ENCODE assay signal across 19 mouse cellular contexts in genomic region chr12:94733179-94733578, GRCm38 (mm10).
DNase-seq lines count a peak whose midpoint lies in the region; ATAC-seq lines count a peak whose summit lies in the region.
"Had no signal": no experiment of that assay in that cellular context is flagged by ENCODE, and none has a peak within 500 bp of the region (broad histone marks: within the 10 kb centered on the region; RNA-seq: fewer than 3 reads in every experiment).

No protein-coding gene starts in this region.

- H3K4me1 ChIP-seq in heart, embryonic 13.5 days: peaks cover 11% of the 10 kb centered on the region
- peaks cover 8% of the 10 kb centered on the region; the same call in 1 of the 2 replicates for H3K4me1 ChIP-seq in midbrain, embryonic 14.5 days (ENCODE audit: control insufficient read depth, insufficient read depth, low read length)
- H3K4me1 ChIP-seq in midbrain, embryonic 11.5 days (ENCODE audit: control insufficient read depth, insufficient read depth, low read length): no peaks in the 10 kb centered on the region
- H3K4me1 ChIP-seq in forebrain, embryonic 12.5 days: peaks cover 9% of the 10 kb centered on the region
- H3K4me1 ChIP-seq: embryonic facial prominence, embryonic 15.5 days had no signal

- H3K4me3 ChIP-seq in heart, embryonic 13.5 days: no peak overlapping the region
- no peak overlapping the region for H3K4me3 ChIP-seq in midbrain, embryonic 14.5 days (replicated peaks; ENCODE audit: low read depth, low read length)
- no peak overlapping the region for H3K4me3 ChIP-seq in midbrain, embryonic 11.5 days (ENCODE audit: low read depth, low read length)
- H3K4me3 ChIP-seq in forebrain, embryonic 12.5 days (replicated peaks): no peak overlapping the region
- H3K4me3 ChIP-seq: embryonic facial prominence, embryonic 15.5 days; layer of hippocampus, adult 2 months; left cerebral cortex, adult 2 months; limb, embryonic 10.5 days; neural tube, embryonic 12.5 days had no signal

- no peak for DNase-seq in heart, postnatal 36 days
- DNase-seq in midbrain, embryonic 14.5 days: peak; percentile 18
- DNase-seq in midbrain, embryonic 11.5 days (ENCODE audit: low spot score, missing footprints): no peak
- DNase-seq in retina, postnatal 1 day: peak; percentile 50
- no peak for DNase-seq in cerebellum, postnatal 4 days (ENCODE audit: low spot score in 2 of 2)
- DNase-seq: cerebellum, adult 9-11 months; kidney, adult 8-10 months; kidney, postnatal 14 days; liver, postnatal 0 days; lung, postnatal 10 days; thymus, postnatal 14 days had no signal

- H3K9me3 ChIP-seq in heart, embryonic 13.5 days: no peaks in the 10 kb centered on the region
- H3K9me3 ChIP-seq in midbrain, embryonic 14.5 days (ENCODE audit: control insufficient read depth, low read length): no peaks in the 10 kb centered on the region
- H3K9me3 ChIP-seq in midbrain, embryonic 11.5 days (ENCODE audit: control insufficient read depth, low read length): no peaks in the 10 kb centered on the region
- H3K9me3 ChIP-seq in forebrain, embryonic 12.5 days: no peaks in the 10 kb centered on the region
- H3K9me3 ChIP-seq: embryonic facial prominence, embryonic 15.5 days; limb, embryonic 10.5 days; neural tube, embryonic 12.5 days had no signal

- peak overlapping the region; percentile 63 for H3K27ac ChIP-seq in heart, embryonic 13.5 days (replicated peaks)
- H3K27ac ChIP-seq in midbrain, embryonic 14.5 days (replicated peaks; ENCODE audit: low read depth, low read length): 0 out of 2 replicates have a peak overlapping the region, but pooled peaks have one; percentile 37
- no peak overlapping the region for H3K27ac ChIP-seq in midbrain, embryonic 11.5 days (ENCODE audit: low read depth, low read length)
- H3K27ac ChIP-seq in forebrain, embryonic 12.5 days: no peak overlapping the region
- H3K27ac ChIP-seq: embryonic facial prominence, embryonic 15.5 days; hindbrain, embryonic 14.5 days; layer of hippocampus, adult 2 months; left cerebral cortex, adult 2 months; limb, embryonic 10.5 days; neural tube, embryonic 12.5 days had no signal

- no peak overlapping the region for H3K9ac ChIP-seq in heart, embryonic 13.5 days
- H3K9ac ChIP-seq in midbrain, embryonic 14.5 days (replicated peaks; ENCODE audit: low read length): no peak overlapping the region; the same call in 1 of the 2 replicates
- H3K9ac ChIP-seq in midbrain, embryonic 11.5 days (ENCODE audit: low read length): no peak overlapping the region
- H3K9ac ChIP-seq in forebrain, embryonic 12.5 days: no peak overlapping the region
- H3K9ac ChIP-seq: embryonic facial prominence, embryonic 15.5 days; hindbrain, embryonic 14.5 days; liver, postnatal 0 days; neural tube, embryonic 12.5 days had no signal

- H3K4me2 ChIP-seq in heart, embryonic 13.5 days: peak overlapping the region; percentile 51
- no peak overlapping the region for H3K4me2 ChIP-seq in midbrain, embryonic 14.5 days (ENCODE audit: low read length)
- H3K4me2 ChIP-seq in midbrain, embryonic 11.5 days: no peak overlapping the region
- H3K4me2 ChIP-seq in forebrain, embryonic 12.5 days: no peak overlapping the region
- H3K4me2 ChIP-seq: embryonic facial prominence, embryonic 15.5 days; hindbrain, embryonic 14.5 days; neural tube, embryonic 12.5 days had no signal

- H3K27me3 ChIP-seq in heart, embryonic 13.5 days (replicated peaks): no peaks in the 10 kb centered on the region
- no peaks in the 10 kb centered on the region for H3K27me3 ChIP-seq in midbrain, embryonic 14.5 days (ENCODE audit: control insufficient read depth, insufficient read depth, low read length)
- no peaks in the 10 kb centered on the region for H3K27me3 ChIP-seq in midbrain, embryonic 11.5 days (ENCODE audit: control insufficient read depth, insufficient read depth, low read length)
- H3K27me3 ChIP-seq in forebrain, embryonic 12.5 days: no peaks in the 10 kb centered on the region
- H3K27me3 ChIP-seq: embryonic facial prominence, embryonic 15.5 days; neural tube, embryonic 12.5 days had no signal

- ATAC-seq in heart, embryonic 13.5 days (ENCODE audit: extremely low read depth, insufficient number of reproducible peaks, low FRiP score, low TSS enrichment): no peak
- ATAC-seq in midbrain, embryonic 14.5 days (ENCODE audit: low FRiP score, low TSS enrichment): no peak
- no peak for ATAC-seq in midbrain, embryonic 11.5 days (ENCODE audit: low FRiP score)
- peak; percentile 84 for ATAC-seq in forebrain, embryonic 12.5 days (ENCODE audit: low FRiP score)
- ATAC-seq: liver, postnatal 0 days had no signal

- intact Hi-C loops in heart, postnatal 36 days (cut with DNase I): no loop called here

- no peaks in the 10 kb centered on the region for H3K36me3 ChIP-seq in heart, embryonic 13.5 days
- H3K36me3 ChIP-seq in midbrain, embryonic 14.5 days (ENCODE audit: control insufficient read depth, insufficient read depth, low read length): no peaks in the 10 kb centered on the region
- H3K36me3 ChIP-seq in midbrain, embryonic 11.5 days (ENCODE audit: control insufficient read depth, insufficient read depth, low read length): no peaks in the 10 kb centered on the region
- H3K36me3 ChIP-seq in forebrain, embryonic 12.5 days (replicated peaks): no peaks in the 10 kb centered on the region
- H3K36me3 ChIP-seq: embryonic facial prominence, embryonic 15.5 days; limb, embryonic 10.5 days; neural tube, embryonic 12.5 days had no signal

- WGBS in heart, embryonic 13.5 days: 22% methylated on average over 4 of the region's 4 CpGs
- 29% methylated on average over 4 of the region's 4 CpGs for WGBS in midbrain, embryonic 14.5 days
- WGBS in midbrain, embryonic 11.5 days: 62% methylated on average over 4 of the region's 4 CpGs
- WGBS in forebrain, embryonic 12.5 days: 13% methylated on average over 4 of the region's 4 CpGs

Comparison
In these comparisons a context has a peak if more than half of its experiments do, and no peak if none do; other contexts are left out.
1. H3K27ac ChIP-seq: peak in heart, embryonic 13.5 days (single experiment) and midbrain, embryonic 14.5 days (single experiment); none in midbrain, embryonic 11.5 days (single experiment) and forebrain, embryonic 12.5 days (single experiment).
2. DNase-seq: peak in midbrain, embryonic 14.5 days (single experiment) and retina, postnatal 1 day (single experiment); none in heart, postnatal 36 days (0 of 2), midbrain, embryonic 11.5 days (single experiment) and cerebellum, postnatal 4 days (0 of 2).